Comparison of ENCODE assay signal across 8 mouse cellular contexts in genomic region chr7:82864260-82864990, GRCm38 (mm10). TPM values are rescaled to one million over a fixed set of nuclear protein-coding genes. Genes with fewer than 3 reads are reported as not detected.
DNase-seq lines count a peak whose midpoint lies in the region; ATAC-seq and TF ChIP-seq lines count a peak whose summit lies in the region.

No protein-coding gene starts in this region.

- peak overlapping the region; percentile 92; the same call in 1 of the 2 replicates for H3K4me2 ChIP-seq in heart, embryonic 15.5 days
- peak overlapping the region; percentile 81 for H3K4me2 ChIP-seq in hindbrain, embryonic 13.5 days
- H3K4me2 ChIP-seq in midbrain, embryonic 13.5 days (replicated peaks): peak overlapping the region; percentile 99

- ATAC-seq in heart, embryonic 15.5 days (replicated peaks; ENCODE audit: insufficient number of reproducible peaks, insufficient read depth, low FRiP score, low read depth): no peak
- ATAC-seq in hindbrain, embryonic 13.5 days (ENCODE audit: low FRiP score): no peak
- ATAC-seq in midbrain, embryonic 13.5 days: no peak

- H3K27me3 ChIP-seq in heart, embryonic 15.5 days: no peaks in the 10 kb centered on the region
- no peaks in the 10 kb centered on the region for H3K27me3 ChIP-seq in hindbrain, embryonic 13.5 days
- no peaks in the 10 kb centered on the region for H3K27me3 ChIP-seq in midbrain, embryonic 13.5 days

- H3K9me3 ChIP-seq in heart, embryonic 15.5 days (replicated peaks): no peaks in the 10 kb centered on the region
- H3K9me3 ChIP-seq in hindbrain, embryonic 13.5 days: no peaks in the 10 kb centered on the region
- H3K9me3 ChIP-seq in midbrain, embryonic 13.5 days: no peaks in the 10 kb centered on the region

- 60% methylated on average over 8 of the region's 8 CpGs for WGBS in heart, embryonic 15.5 days
- 17% methylated on average over 8 of the region's 8 CpGs for WGBS in hindbrain, embryonic 13.5 days
- 19% methylated on average over 8 of the region's 8 CpGs for WGBS in midbrain, embryonic 13.5 days

- peak overlapping the region; percentile 99; the same call in 1 of the 2 replicates for H3K27ac ChIP-seq in heart, embryonic 15.5 days
- peak overlapping the region; percentile 100 for H3K27ac ChIP-seq in hindbrain, embryonic 13.5 days
- H3K27ac ChIP-seq in midbrain, embryonic 13.5 days: peak overlapping the region; percentile 100
- H3K27ac ChIP-seq in left cerebral cortex, adult 2 months: no peak overlapping the region

- DNase-seq in heart, postnatal 4 days: no peak
- peak; percentile 44 for DNase-seq in cerebellum, adult 9-10 months
- DNase-seq in B cell, adult 2 months: no peak
- DNase-seq in left cerebral cortex, adult 2 months (ENCODE audit: extremely low spot score in 1 of 2, low spot score in 2 of 2): no peak
- no peak for DNase-seq in left cerebral cortex, postnatal 14 days (ENCODE audit: low spot score in 2 of 2)

- H3K4me3 ChIP-seq in heart, embryonic 15.5 days: peak overlapping the region; percentile 95; the same call in 1 of the 2 replicates
- peak overlapping the region; percentile 97 for H3K4me3 ChIP-seq in hindbrain, embryonic 13.5 days
- H3K4me3 ChIP-seq in midbrain, embryonic 13.5 days (replicated peaks): peak overlapping the region; percentile 99
- H3K4me3 ChIP-seq in left cerebral cortex, adult 2 months: no peak overlapping the region

- no peaks in the 10 kb centered on the region for H3K36me3 ChIP-seq in heart, embryonic 15.5 days
- peaks cover 7% of the 10 kb centered on the region for H3K36me3 ChIP-seq in hindbrain, embryonic 13.5 days
- H3K36me3 ChIP-seq in midbrain, embryonic 13.5 days: peaks cover 7% of the 10 kb centered on the region

- intact Hi-C loops in left cerebral cortex, adult 2 months (cut with DNase I): no loop called here
- intact Hi-C loops in left cerebral cortex, postnatal 14 days (cut with DNase I): loop anchor here (10.0 kb wide), 1 partner anchor 150 kb away; no protein-coding TSS in a partner anchor

- H3K9ac ChIP-seq in heart, embryonic 15.5 days: no peak overlapping the region
- H3K9ac ChIP-seq in hindbrain, embryonic 13.5 days: peak overlapping the region; percentile 100
- H3K9ac ChIP-seq in midbrain, embryonic 13.5 days (replicated peaks): peak overlapping the region; percentile 93

- H3K4me1 ChIP-seq in heart, embryonic 15.5 days (replicated peaks): peaks cover 12% of the 10 kb centered on the region
- H3K4me1 ChIP-seq in hindbrain, embryonic 13.5 days (replicated peaks): peaks cover 17% of the 10 kb centered on the region
- peaks cover 19% of the 10 kb centered on the region for H3K4me1 ChIP-seq in midbrain, embryonic 13.5 days (replicated peaks)

- no peak for TF ChIP-seq CTCF in left cerebral cortex, adult 2 months (IDR thresholded peaks at IDR 0.05)

RNA-seq across cellular contexts. Expression of gene Mex3b, which starts 2.7 kb away (rescaled TPM):
- polyA plus RNA-seq in heart, embryonic 15.5 days (2015; fragmentation: Nextera tagmentation; extraction: Ambion mirVana): 5.4 and 7.0 TPM in 2 replicates
- total RNA-seq in heart, postnatal 4 days (2021): 10 to 100 TPM; 13.4 to 14.3 TPM
- polyA plus RNA-seq in hindbrain, embryonic 13.5 days (2015; fragmentation: Nextera tagmentation; extraction: Ambion mirVana): 35.1 and 37.5 TPM in 2 replicates
- 41.0 and 42.9 TPM in 2 replicates for polyA plus RNA-seq in midbrain, embryonic 13.5 days (2015; fragmentation: Nextera tagmentation; extraction: Ambion mirVana)
- 10 to 100 TPM; 18.3 to 24.4 TPM for total RNA-seq in left cerebral cortex, adult 2 months (2021)
- 10 to 100 TPM; 25.0 to 29.7 TPM for total RNA-seq in left cerebral cortex, postnatal 14 days (2021)
